Mouse (Mus musculus) heart, postnatal 0 days (tissue): Measurements from ENCODE around the gene Gck. TPM values are rescaled to one million over a fixed set of nuclear protein-coding genes. Genes with fewer than 3 reads are reported as not detected.

Experiments
- ATAC-seq: fragments of 200-750 bp; cut with Nextera tagmentation; 2 replicates; pipeline ENCODE4 v1.8.0; 2017; ENCODE audit warnings: low read depth, moderate number of reproducible peaks, moderate library complexity; ENCODE audit not compliant: insufficient read depth
- DNase-seq: peaks from one replicate; pipeline ENCODE4 v3.0.0-alpha.2; 2016; ENCODE audit warnings: low spot score
- H3K27ac ChIP-seq: fragments of 300-500 bp; sonication (generic); 2 replicates; pipeline ENCODE4 v1.5.1; 2014; ENCODE audit warnings: low read depth, mild to moderate bottlenecking
- H3K27me3 ChIP-seq: fragments of 300-500 bp; sonication (generic); 2 replicates; pipeline ENCODE4 v1.6.1; 2014; ENCODE audit warnings: low read length, mixed read lengths; ENCODE audit not compliant: control insufficient read depth, insufficient read depth
- H3K36me3 ChIP-seq: fragments of 300-500 bp; sonication (generic); replicated peaks from 2 replicates; pipeline ENCODE4 v1.6.1; 2014; ENCODE audit warnings: low read length, mixed read lengths; ENCODE audit not compliant: control insufficient read depth, insufficient read depth
- H3K4me1 ChIP-seq: fragments of 300-500 bp; sonication (generic); 2 replicates; pipeline ENCODE4 v1.6.1; 2014; ENCODE audit warnings: antibody characterized with exemption; ENCODE audit not compliant: control insufficient read depth, insufficient read depth
- H3K4me2 ChIP-seq: fragments of 300-500 bp; sonication (generic); 2 replicates; pipeline ENCODE4 v1.6.1; 2014; ENCODE audit warnings: low read depth, mild to moderate bottlenecking, low read length, moderate library complexity
- H3K4me3 ChIP-seq: fragments of 300-500 bp; sonication (generic); 2 replicates; pipeline ENCODE4 v1.5.1; 2014; ENCODE audit warnings: low read depth, low read length
- H3K9ac ChIP-seq: fragments of 300-500 bp; sonication (generic); replicated peaks from 2 replicates; pipeline ENCODE4 v1.6.1; 2014; ENCODE audit warnings: low read depth, low read length, mixed read lengths
- H3K9me3 ChIP-seq: fragments of 300-500 bp; sonication (generic); replicated peaks from 2 replicates; pipeline ENCODE4 v1.6.1; 2016; ENCODE audit warnings: low read length; ENCODE audit not compliant: control insufficient read depth
- CTCF ChIP-seq: IDR thresholded peaks from 2 replicates; pipeline ENCODE4 v1.5.1; 2016; ENCODE audit warnings: antibody characterized with exemption, control low read depth, low read depth
- EP300 ChIP-seq: IDR thresholded peaks from 2 replicates; pipeline ENCODE4 v1.6.1; 2016; ENCODE audit warnings: antibody characterized with exemption, low read depth
- WGBS: fragments of 180-500 bp; shearing (Covaris S2); extraction: QIAGEN DNeasy Blood & Tissue Kit; methylation state at CpG from one replicate; pipeline ENCODE4 v1.1.7; 2014; 5-methylcytosine and 5-hydroxymethylcytosine counted together
- polyA plus RNA-seq: library from polyadenylated mRNA; unstranded; fragments of >200 nt; fragmentation: Nextera tagmentation; extraction: Ambion mirVana; gene quantifications from 2 replicates; pipeline ENCODE4 v1.2.1, GENCODE M21; 2015
- total RNA-seq: library from RNA; depleted of rRNA; stranded (reverse); fragments of >200 nt; gene quantifications from 2 replicates; pipeline ENCODE4 v1.2.3, GENCODE M21; 2014; ENCODE audit warnings: low replicate concordance

Gene Gck
- total and polyA plus RNA-seq, 2 experiments from 2014 or later: 0.71 TPM; not detected in 1

DNA sequence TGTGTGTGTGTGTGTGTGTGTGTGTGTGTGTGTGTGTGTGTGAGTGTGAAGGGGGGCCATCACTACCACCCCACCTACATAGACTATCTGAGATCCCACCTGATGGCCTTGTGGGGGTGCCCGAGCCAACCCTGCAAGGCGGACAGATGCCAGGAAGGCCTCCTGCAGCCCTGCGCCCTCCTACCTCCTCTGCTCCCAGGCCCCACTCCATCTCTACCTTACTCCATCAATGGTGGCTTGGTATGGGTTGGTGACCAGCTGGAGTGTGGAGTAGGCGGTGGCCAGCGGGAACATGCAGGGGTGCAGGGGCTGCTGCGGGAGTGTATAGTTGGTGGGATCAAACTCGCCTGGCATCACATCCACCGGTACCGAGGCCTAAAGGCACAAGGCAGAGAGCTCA, 76.7 kb downstream of the Gck start:
- H3K27me3 ChIP-seq: no peaks in the 10 kb centered on the region
- H3K27ac ChIP-seq: no peak overlapping the region
- no peak for DNase-seq
- ATAC-seq: no peak
- peaks cover 9% of the 10 kb centered on the region for H3K4me1 ChIP-seq
- H3K4me2 ChIP-seq: no peak overlapping the region
- no peak overlapping the region for H3K4me3 ChIP-seq
- no peak overlapping the region for H3K9ac ChIP-seq
- WGBS: 92% methylated on average over 9 of the region's 9 CpGs
- no peak for TF ChIP-seq EP300
- no peak for TF ChIP-seq CTCF
- no peaks in the 10 kb centered on the region for H3K9me3 ChIP-seq
- H3K36me3 ChIP-seq: peaks cover 51% of the 10 kb centered on the region

DNA sequence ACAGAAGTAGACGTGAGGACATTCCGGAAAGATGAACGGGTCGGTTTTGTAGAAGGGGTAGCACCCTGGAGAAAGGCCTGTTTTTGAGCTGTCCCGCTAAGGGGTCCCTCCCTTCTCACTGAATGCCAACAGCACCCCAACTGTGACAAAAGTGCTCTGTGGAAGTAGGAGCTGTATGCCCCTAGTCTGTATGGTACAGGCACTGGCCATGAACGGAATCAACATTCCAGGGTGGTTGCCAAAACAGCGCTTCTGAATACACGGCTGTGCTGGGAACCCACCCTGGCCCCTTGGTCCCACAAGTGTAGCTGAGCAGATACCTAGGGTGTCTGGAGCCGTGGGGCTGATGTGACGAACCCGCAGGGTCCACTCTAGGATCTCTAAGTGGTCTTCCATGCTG, 77.2 kb downstream of the Gck start:
- TF ChIP-seq CTCF (no peak), EP300 (no peak)
- 95% methylated on average over 11 of the region's 11 CpGs for WGBS

DNA sequence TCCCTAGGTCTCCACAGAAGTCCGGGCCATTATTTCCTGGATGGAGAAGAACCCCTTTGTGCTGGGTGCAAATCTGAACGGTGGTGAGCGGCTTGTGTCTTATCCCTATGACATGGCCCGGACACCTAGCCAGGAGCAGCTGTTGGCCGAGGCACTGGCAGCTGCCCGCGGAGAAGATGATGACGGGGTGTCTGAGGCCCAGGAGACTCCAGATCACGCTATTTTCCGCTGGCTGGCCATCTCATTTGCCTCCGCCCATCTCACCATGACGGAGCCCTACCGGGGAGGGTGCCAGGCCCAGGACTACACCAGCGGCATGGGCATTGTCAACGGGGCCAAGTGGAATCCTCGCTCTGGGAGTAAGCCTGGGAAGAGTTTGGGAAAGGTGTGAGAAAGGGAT, 79.8 kb downstream of the Gck start:
- H3K9ac ChIP-seq: no peak overlapping the region
- no peak overlapping the region for H3K4me2 ChIP-seq
- no peaks in the 10 kb centered on the region for H3K9me3 ChIP-seq
- TF ChIP-seq EP300 (no peak), CTCF (no peak)
- DNase-seq (no peak), ATAC-seq (no peak)
- no peak overlapping the region for H3K27ac ChIP-seq
- H3K4me3 ChIP-seq: no peak overlapping the region
- peaks cover 47% of the 10 kb centered on the region for H3K36me3 ChIP-seq
- H3K27me3 ChIP-seq: no peaks in the 10 kb centered on the region
- WGBS: 81% methylated on average over 16 of the region's 16 CpGs
- no peaks in the 10 kb centered on the region for H3K4me1 ChIP-seq

More for the DNA sequence above, 77.2 kb downstream of the Gck start:
- Histone ChIP-seq H3K27me3 (no peaks in the 10 kb centered on the region), H3K9me3 (no peaks in the 10 kb centered on the region), H3K4me1 (peaks cover 8% of the 10 kb centered on the region), H3K36me3 (peaks cover 51% of the 10 kb centered on the region), H3K27ac (no peak overlapping the region), H3K9ac (no peak overlapping the region), H3K4me3 (no peak overlapping the region), H3K4me2 (no peak overlapping the region)
- DNase-seq: no peak
- no peak for ATAC-seq

DNA sequence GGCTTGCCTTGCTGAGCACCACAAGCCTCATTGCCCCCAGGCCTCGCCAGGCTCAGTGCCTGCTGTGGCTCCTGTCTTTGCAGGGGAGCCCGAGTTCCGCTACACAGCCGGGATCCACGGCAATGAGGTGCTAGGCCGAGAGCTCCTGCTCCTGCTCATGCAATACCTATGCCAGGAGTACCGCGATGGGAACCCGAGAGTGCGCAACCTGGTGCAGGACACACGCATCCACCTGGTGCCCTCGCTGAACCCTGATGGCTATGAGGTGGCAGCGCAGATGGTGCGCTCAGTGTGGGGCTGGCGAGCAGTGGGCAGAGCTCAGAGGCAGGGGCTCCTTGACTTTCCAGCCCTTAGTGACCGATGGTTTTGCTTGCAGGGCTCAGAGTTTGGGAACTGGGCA, 80.5 kb downstream of the Gck start:
- H3K36me3 ChIP-seq: peaks cover 40% of the 10 kb centered on the region
- no peak for TF ChIP-seq EP300
- ATAC-seq (no peak), DNase-seq (no peak)
- H3K4me3 ChIP-seq: no peak overlapping the region
- H3K27ac ChIP-seq: no peak overlapping the region
- no peaks in the 10 kb centered on the region for H3K4me1 ChIP-seq
- no peaks in the 10 kb centered on the region for H3K27me3 ChIP-seq
- H3K4me2 ChIP-seq: no peak overlapping the region
- no peak overlapping the region for H3K9ac ChIP-seq
- H3K9me3 ChIP-seq: no peaks in the 10 kb centered on the region
- WGBS: 91% methylated on average over 16 of the region's 16 CpGs

DNA sequence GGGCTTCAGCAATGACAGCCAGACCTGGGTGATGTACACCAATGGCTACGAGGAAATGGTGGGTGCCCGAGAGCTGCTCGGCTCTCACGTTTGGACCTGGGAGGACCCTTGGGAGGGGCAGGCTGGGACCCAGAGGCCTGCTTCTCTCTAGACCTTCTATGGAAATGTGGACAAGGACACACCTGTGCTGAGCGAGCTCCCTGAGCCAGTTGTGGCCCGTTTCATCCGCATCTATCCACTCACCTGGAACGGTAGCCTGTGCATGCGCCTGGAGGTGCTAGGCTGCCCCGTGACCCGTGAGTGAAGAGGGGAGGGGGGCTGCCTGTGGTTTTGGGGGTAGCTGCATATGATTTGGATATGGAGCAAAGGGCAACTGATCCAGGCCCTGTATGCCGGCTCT, 81.6 kb downstream of the Gck start:
- peaks cover 30% of the 10 kb centered on the region for H3K36me3 ChIP-seq
- WGBS: 89% methylated on average over 12 of the region's 12 CpGs
- no peak for TF ChIP-seq CTCF
- TF ChIP-seq EP300: no peak
- H3K27me3 ChIP-seq: no peaks in the 10 kb centered on the region
- no peak overlapping the region for H3K27ac ChIP-seq
- ATAC-seq (no peak), DNase-seq (no peak)
- no peaks in the 10 kb centered on the region for H3K4me1 ChIP-seq
- no peaks in the 10 kb centered on the region for H3K9me3 ChIP-seq
- H3K9ac ChIP-seq: no peak overlapping the region
- H3K4me3 ChIP-seq: no peak overlapping the region
- H3K4me2 ChIP-seq: no peak overlapping the region

DNA sequence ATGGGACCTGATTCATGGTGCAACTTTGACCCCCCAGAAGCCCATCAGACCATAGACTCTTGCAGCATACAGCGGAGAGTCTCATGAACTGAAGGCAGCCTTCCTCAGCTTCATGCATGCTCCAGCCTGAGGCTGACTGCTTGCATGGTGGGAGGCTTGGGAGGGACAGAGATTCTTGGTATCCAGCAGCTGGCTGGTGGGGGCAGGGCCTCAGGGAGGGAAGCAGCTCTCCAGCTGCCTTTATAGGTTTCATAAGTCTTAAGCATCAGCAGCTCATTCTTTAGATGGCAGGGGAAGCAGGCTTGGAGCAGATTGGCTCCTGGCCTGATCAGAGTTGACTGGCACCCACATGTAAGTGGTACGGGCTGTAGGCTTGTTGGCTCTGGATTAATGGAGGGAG, 82.7 kb downstream of the Gck start:
- H3K4me2 ChIP-seq: no peak overlapping the region
- no peaks in the 10 kb centered on the region for H3K27me3 ChIP-seq
- 88% methylated on average over 2 of the region's 2 CpGs for WGBS
- DNase-seq (no peak), ATAC-seq (no peak)
- H3K4me1 ChIP-seq: 0 out of 2 replicates have a peak, but pooled peaks cover 5% of the 10 kb centered on the region
- TF ChIP-seq CTCF (no peak), EP300 (no peak)
- no peak overlapping the region for H3K4me3 ChIP-seq
- no peak overlapping the region for H3K27ac ChIP-seq
- H3K36me3 ChIP-seq: peaks cover 19% of the 10 kb centered on the region; the same call in 1 of the 2 replicates
- H3K9ac ChIP-seq: no peak overlapping the region
- H3K9me3 ChIP-seq: no peaks in the 10 kb centered on the region
